Mouse (Mus musculus) CH12.LX (cell line): ENCODE data around the gene Krt71.

Experiments
- BHLHE40 ChIP-seq: IDR thresholded peaks from 2 replicates; pipeline ENCODE4 v1.6.1; 2011; ENCODE audit warnings: mild to moderate bottlenecking, low read depth, low read length, improper control_type of control experiment
- CTCF ChIP-seq, 2 experiments: IDR thresholded peaks in 1 of 2; conservative IDR thresholded peaks in 1 of 2; 2 replicates each; pipeline ENCODE4 v1.5.1; 2011 to 2012; ENCODE audit warnings: low read depth in 2 of 2, low read length in 2 of 2, improper control_type of control experiment in 1 of 2, inconsistent platforms in 1 of 2, mild to moderate bottlenecking in 1 of 2, moderate library complexity in 1 of 2
- EP300 ChIP-seq: IDR thresholded peaks from 2 replicates; pipeline ENCODE4 v1.6.1; 2011; ENCODE audit warnings: low read length, improper control_type of control experiment
- ETS1 ChIP-seq: conservative IDR thresholded peaks from 2 replicates; pipeline ENCODE4 v1.6.1; 2012; ENCODE audit warnings: low read depth, mild to moderate bottlenecking, inconsistent platforms, low read length, improper control_type of control experiment, moderate library complexity
- HCFC1 ChIP-seq: IDR thresholded peaks from 2 replicates; pipeline ENCODE4 v1.6.1; 2012; ENCODE audit warnings: low read depth, mild to moderate bottlenecking, inconsistent platforms, low read length, improper control_type of control experiment
- JUN ChIP-seq: IDR thresholded peaks from 2 replicates; pipeline ENCODE4 v1.6.1; 2011; ENCODE audit warnings: low read depth, mild to moderate bottlenecking, low read length, improper control_type of control experiment, moderate library complexity; ENCODE audit not compliant: insufficient read depth
- MAX ChIP-seq: IDR thresholded peaks from 2 replicates; pipeline ENCODE4 v1.6.1; 2011; ENCODE audit warnings: low read length, improper control_type of control experiment
- POLR2A ChIP-seq: IDR thresholded peaks from 2 replicates; pipeline ENCODE4 v1.6.1; 2011; ENCODE audit warnings: low read depth, mild to moderate bottlenecking, improper control_type of control experiment, low read length
- SIN3A ChIP-seq: IDR thresholded peaks from 2 replicates; pipeline ENCODE4 v1.6.1; 2012; ENCODE audit warnings: low read length, improper control_type of control experiment, inconsistent platforms
- TCF12 ChIP-seq: IDR thresholded peaks from 2 replicates; pipeline ENCODE4 v1.6.1; 2014; ENCODE audit warnings: low read depth, mild to moderate bottlenecking, inconsistent platforms, low read length, improper control_type of control experiment

DNA sequence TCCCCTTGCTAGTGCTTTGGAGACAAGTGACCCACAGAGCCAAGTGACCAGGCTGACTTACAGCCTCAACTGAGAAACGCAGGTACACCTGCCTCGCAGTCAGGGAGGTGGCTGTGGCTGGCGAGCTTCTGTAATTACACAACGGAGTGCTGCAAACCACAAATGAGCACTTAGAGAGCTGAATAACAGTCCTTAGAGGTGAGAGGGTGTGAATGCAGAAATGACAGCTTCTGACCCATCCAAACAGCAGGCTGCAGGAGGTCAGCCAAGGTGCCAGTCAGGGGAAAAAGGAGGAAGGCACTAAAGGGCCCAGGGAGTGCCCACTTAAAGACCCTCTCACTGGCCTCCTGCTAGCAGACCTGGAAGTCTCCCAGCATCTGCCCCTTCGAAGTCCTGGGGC is 18.2 kb downstream of the Krt71 start:
- no peak for TF ChIP-seq POLR2A
- TF ChIP-seq EP300: no peak
- no peak for TF ChIP-seq SIN3A
- TF ChIP-seq CTCF (conservative IDR thresholded peaks at IDR 0.05 in 1 of 2, IDR thresholded peaks at IDR 0.05 in 1 of 2; ENCODE audit: low read depth in 2 of 2, low read length in 2 of 2): no peak
- TF ChIP-seq HCFC1: no peak
- no peak for TF ChIP-seq BHLHE40
- no peak for TF ChIP-seq TCF12
- TF ChIP-seq ETS1: no peak
- TF ChIP-seq JUN: no peak
- no peak for TF ChIP-seq MAX
